18 mouse cellular contexts compared by ENCODE assay signal in genomic region chr9:35059881-35060280, GRCm38 (mm10). TPM values are rescaled to one million over a fixed set of nuclear protein-coding genes. Genes with fewer than 3 reads are reported as not detected.
DNase-seq lines count a peak whose midpoint lies in the region; ATAC-seq lines count a peak whose summit lies in the region.
"Had no signal": no experiment of that assay in that cellular context is flagged by ENCODE, and none has a peak within 500 bp of the region (broad histone marks: within the 10 kb centered on the region; RNA-seq: fewer than 3 reads in every experiment).

No protein-coding gene starts in this region.

- H3K4me1 ChIP-seq in hindbrain, embryonic 12.5 days: no peaks in the 10 kb centered on the region; the same call in 1 of the 2 replicates
- H3K4me1 ChIP-seq: embryonic facial prominence, embryonic 15.5 days; forebrain, embryonic 13.5 days; hindbrain, embryonic 15.5 days; stomach, embryonic 15.5 days had no signal

- no peak overlapping the region for H3K9ac ChIP-seq in hindbrain, embryonic 12.5 days
- H3K9ac ChIP-seq: embryonic facial prominence, embryonic 15.5 days; forebrain, embryonic 13.5 days; heart, embryonic 15.5 days; hindbrain, embryonic 15.5 days; lung, embryonic 14.5 days; stomach, embryonic 15.5 days had no signal

- no peak for ATAC-seq in hindbrain, embryonic 12.5 days (ENCODE audit: low FRiP score)
- ATAC-seq: forebrain, embryonic 13.5 days had no signal

- WGBS in hindbrain, embryonic 12.5 days: 85% methylated on average over 5 of the region's 5 CpGs

- H3K36me3 ChIP-seq in hindbrain, embryonic 12.5 days: no peaks in the 10 kb centered on the region
- H3K36me3 ChIP-seq: embryonic facial prominence, embryonic 15.5 days; heart, embryonic 15.5 days; hindbrain, embryonic 15.5 days; midbrain, embryonic 10.5 days; stomach, embryonic 15.5 days had no signal

- peak; percentile 1 for DNase-seq in cerebellum, adult 9-11 months
- DNase-seq in cerebellum, postnatal 10 days: no peak
- DNase-seq in kidney, adult 9 months: peak; percentile 8
- no peak for DNase-seq in kidney, adult 11 months
- peak; percentile 33 for DNase-seq in testis, postnatal 10 days (ENCODE audit: low spot score)
- no peak for DNase-seq in testis, postnatal 14 days (ENCODE audit: low spot score)
- DNase-seq in frontal cortex, postnatal 25 days (ENCODE audit: low spot score in 2 of 2): no peak
- DNase-seq: adrenal gland, postnatal 36 days; gastrocnemius, postnatal 10 days; lung, embryonic 14.5 days had no signal

- H3K4me3 ChIP-seq in hindbrain, embryonic 12.5 days: no peak overlapping the region
- H3K4me3 ChIP-seq: embryonic facial prominence, embryonic 15.5 days; forebrain, embryonic 13.5 days; heart, embryonic 15.5 days; hindbrain, embryonic 15.5 days; midbrain, embryonic 10.5 days; stomach, embryonic 15.5 days had no signal

- no peaks in the 10 kb centered on the region for H3K27me3 ChIP-seq in hindbrain, embryonic 12.5 days
- H3K27me3 ChIP-seq: embryonic facial prominence, embryonic 15.5 days; forebrain, embryonic 13.5 days; heart, embryonic 15.5 days; hindbrain, embryonic 15.5 days; stomach, embryonic 15.5 days had no signal

- H3K27ac ChIP-seq in hindbrain, embryonic 12.5 days: no peak overlapping the region
- H3K27ac ChIP-seq: embryonic facial prominence, embryonic 15.5 days; forebrain, embryonic 13.5 days; heart, embryonic 15.5 days; hindbrain, embryonic 15.5 days; kidney, postnatal 0 days; midbrain, embryonic 10.5 days; stomach, embryonic 15.5 days had no signal

- no peak overlapping the region for H3K4me2 ChIP-seq in hindbrain, embryonic 12.5 days (replicated peaks)
- H3K4me2 ChIP-seq: embryonic facial prominence, embryonic 15.5 days; forebrain, embryonic 13.5 days; heart, embryonic 15.5 days; hindbrain, embryonic 15.5 days; lung, embryonic 14.5 days; stomach, embryonic 15.5 days had no signal

- H3K9me3 ChIP-seq in hindbrain, embryonic 12.5 days (replicated peaks): no peaks in the 10 kb centered on the region
- H3K9me3 ChIP-seq: embryonic facial prominence, embryonic 15.5 days; forebrain, embryonic 13.5 days; heart, embryonic 15.5 days; hindbrain, embryonic 15.5 days; midbrain, embryonic 10.5 days; stomach, embryonic 15.5 days had no signal

RNA-seq across cellular contexts. Expression of gene St3gal4, which starts 59.2 kb away (rescaled TPM):
- 15.6 and 18.5 TPM in 2 replicates for polyA plus RNA-seq in hindbrain, embryonic 12.5 days (2016; fragmentation: Nextera tagmentation; extraction: Ambion mirVana)

Comparison
In these comparisons a context has a peak if more than half of its experiments do, and no peak if none do; other contexts are left out.
1. DNase-seq: peak in cerebellum, adult 9-11 months (single experiment), kidney, adult 9 months (single experiment) and testis, postnatal 10 days (single experiment); none in cerebellum, postnatal 10 days (0 of 2), kidney, adult 11 months (single experiment), testis, postnatal 14 days (single experiment) and frontal cortex, postnatal 25 days (0 of 2).